In genomic region chr1:92934182-92934827, GRCm38 (mm10) we compare ENCODE assay signal across 7 mouse cellular contexts. TPM values are rescaled to one million over a fixed set of nuclear protein-coding genes. Genes with fewer than 3 reads are reported as not detected.
A peak's percentile ranks its signal among the peaks of the same experiment; 100 is the strongest.
DNase-seq lines count a peak whose midpoint lies in the region; ATAC-seq lines count a peak whose summit lies in the region.

TSS of gene Capn10 (plus strand) at chr1:92934376.

- H3K36me3 ChIP-seq in intestine, embryonic 16.5 days (ENCODE audit: control insufficient read depth, insufficient read depth, low read length) = no peaks in the 10 kb centered on the region
- peaks cover 5% of the 10 kb centered on the region; the same call in 1 of the 2 replicates for H3K36me3 ChIP-seq in midbrain, embryonic 11.5 days (ENCODE audit: control insufficient read depth, insufficient read depth, low read length)

- peak within 1 kb of the TSS; percentile 99 for H3K27ac ChIP-seq in intestine, embryonic 16.5 days (ENCODE audit: low read length)
- peak within 1 kb of the TSS; percentile 96 for H3K27ac ChIP-seq in midbrain, embryonic 11.5 days (ENCODE audit: low read depth, low read length)

- peak; percentile 92 for DNase-seq in adrenal gland, adult 8-10 months
- DNase-seq in embryo, embryonic 9.5 days (ENCODE audit: extremely low spot score) = peak; percentile 94
- DNase-seq in gastrocnemius, postnatal 4 days (ENCODE audit: low spot score in 2 of 2) = peak; percentile 68 to 89
- peak; percentile 97 for DNase-seq in left cerebral cortex, postnatal 36 days (ENCODE audit: low spot score in 2 of 2)
- DNase-seq in midbrain, embryonic 11.5 days (ENCODE audit: low spot score, missing footprints) = peak; percentile 99
- peak; percentile 96 for DNase-seq in skeletal muscle tissue, adult 2 months (ENCODE audit: low read depth, low spot score)

- H3K4me3 ChIP-seq in intestine, embryonic 16.5 days (ENCODE audit: low read length) = peak within 1 kb of the TSS; percentile 84
- H3K4me3 ChIP-seq in midbrain, embryonic 11.5 days (ENCODE audit: low read depth, low read length) = peak within 1 kb of the TSS; percentile 80

- H3K4me2 ChIP-seq in intestine, embryonic 16.5 days (ENCODE audit: low read depth, low read length) = peak within 1 kb of the TSS; percentile 89
- H3K4me2 ChIP-seq in midbrain, embryonic 11.5 days = peak within 1 kb of the TSS; percentile 84

- ATAC-seq in intestine, embryonic 16.5 days = peak; percentile 98
- ATAC-seq in midbrain, embryonic 11.5 days (ENCODE audit: low FRiP score) = peak; percentile 100

- H3K27me3 ChIP-seq in intestine, embryonic 16.5 days (replicated peaks; ENCODE audit: control insufficient read depth, insufficient read depth, low read length) = no peaks in the 10 kb centered on the region
- H3K27me3 ChIP-seq in midbrain, embryonic 11.5 days (ENCODE audit: control insufficient read depth, insufficient read depth, low read length) = no peaks in the 10 kb centered on the region

- H3K9me3 ChIP-seq in intestine, embryonic 16.5 days (ENCODE audit: control insufficient read depth, low read length) = no peaks in the 10 kb centered on the region
- H3K9me3 ChIP-seq in midbrain, embryonic 11.5 days (ENCODE audit: control insufficient read depth, low read length) = no peaks in the 10 kb centered on the region

- peak within 1 kb of the TSS; percentile 73 for H3K9ac ChIP-seq in intestine, embryonic 16.5 days (ENCODE audit: low read depth, low read length)
- peak within 1 kb of the TSS; percentile 87 for H3K9ac ChIP-seq in midbrain, embryonic 11.5 days (ENCODE audit: low read length)

- intact Hi-C loops in left cerebral cortex, postnatal 36 days (cut with DNase I) = no loop called here

- WGBS in intestine, embryonic 16.5 days = under 1% methylated on average over 45 of the region's 45 CpGs
- 0% methylated on average over 45 of the region's 45 CpGs for WGBS in midbrain, embryonic 11.5 days

- peaks cover 28% of the 10 kb centered on the region for H3K4me1 ChIP-seq in intestine, embryonic 16.5 days (ENCODE audit: control insufficient read depth, insufficient read depth, low read length)
- peaks cover 20% of the 10 kb centered on the region for H3K4me1 ChIP-seq in midbrain, embryonic 11.5 days (ENCODE audit: control insufficient read depth, insufficient read depth, low read length)

RNA-seq across cellular contexts. Expression of gene Capn10, which starts in this region (rescaled TPM):
- total RNA-seq in adrenal gland, adult 8-10 months (2022) = 10 to 100 TPM; 17.3 to 27.2 (median 24.3) TPM
- 10 to 100 TPM; 12.6 to 13.8 TPM for total RNA-seq in gastrocnemius, postnatal 4 days (2021)
- 31.1 and 32.1 TPM in 2 replicates for polyA plus RNA-seq in intestine, embryonic 16.5 days (2015; fragmentation: Nextera tagmentation; extraction: Ambion mirVana)
- 10 to 100 TPM; 38.3 to 40.0 TPM for total RNA-seq in left cerebral cortex, postnatal 36 days (2021)
- polyA plus RNA-seq in midbrain, embryonic 11.5 days (2014; fragmentation: Nextera tagmentation; extraction: Ambion mirVana) = 34.5 and 40.4 TPM in 2 replicates

Comparison
In these comparisons a context has a peak if more than half of its experiments do, and no peak if none do; other contexts are left out.
1. Peak in every context shown above with its lines: DNase-seq, ATAC-seq, H3K4me3 ChIP-seq and H3K27ac ChIP-seq.